Mouse (Mus musculus) lung, adult 2 months (tissue): ENCODE results near the gene Afmid. TPM values are rescaled to one million over a fixed set of nuclear protein-coding genes. Genes with fewer than 3 reads are reported as not detected.

Source experiments
- DNase-seq: peaks from one replicate; pipeline ENCODE4 v3.0.0; 2022
- H3K4me1 ChIP-seq: fragments of 200-500 bp; 2 replicates; pipeline ENCODE4 v1.6.1; 2011; ENCODE audit warnings: low read length; ENCODE audit not compliant: control insufficient read depth, insufficient read depth
- H3K4me3 ChIP-seq: fragments of 200-500 bp; replicated peaks from 2 replicates; pipeline ENCODE3; 2011; ENCODE audit warnings: low read depth, mild to moderate bottlenecking, control low read depth, low read length; ENCODE audit errors: extremely low read depth
- CTCF ChIP-seq: fragments of 200-500 bp; IDR thresholded peaks from 2 replicates; pipeline ENCODE4 v1.5.1; 2011; ENCODE audit warnings: mild to moderate bottlenecking, low read length, control low read depth; ENCODE audit not compliant: insufficient read depth
- POLR2A ChIP-seq: fragments of 200-500 bp; IDR thresholded peaks from 2 replicates; pipeline ENCODE4 v1.6.1; 2011; ENCODE audit warnings: low read depth, mild to moderate bottlenecking, control low read depth, low read length, borderline replicate concordance; ENCODE audit errors: extremely low read depth
- WGBS: fragments of 180-500 bp; shearing (Covaris S2); methylation state at CpG from one replicate; pipeline ENCODE4 v1.1.7; 2018; 5-methylcytosine and 5-hydroxymethylcytosine counted together
- polyA plus RNA-seq: library from polyadenylated mRNA; depleted of rRNA; stranded (reverse); fragments of >200 nt; gene quantifications from 2 replicates; pipeline ENCODE4 v1.2.3, GENCODE M21; 2012

The Afmid gene
- polyA plus RNA-seq, 1 experiment: 6.0 TPM

DNA sequence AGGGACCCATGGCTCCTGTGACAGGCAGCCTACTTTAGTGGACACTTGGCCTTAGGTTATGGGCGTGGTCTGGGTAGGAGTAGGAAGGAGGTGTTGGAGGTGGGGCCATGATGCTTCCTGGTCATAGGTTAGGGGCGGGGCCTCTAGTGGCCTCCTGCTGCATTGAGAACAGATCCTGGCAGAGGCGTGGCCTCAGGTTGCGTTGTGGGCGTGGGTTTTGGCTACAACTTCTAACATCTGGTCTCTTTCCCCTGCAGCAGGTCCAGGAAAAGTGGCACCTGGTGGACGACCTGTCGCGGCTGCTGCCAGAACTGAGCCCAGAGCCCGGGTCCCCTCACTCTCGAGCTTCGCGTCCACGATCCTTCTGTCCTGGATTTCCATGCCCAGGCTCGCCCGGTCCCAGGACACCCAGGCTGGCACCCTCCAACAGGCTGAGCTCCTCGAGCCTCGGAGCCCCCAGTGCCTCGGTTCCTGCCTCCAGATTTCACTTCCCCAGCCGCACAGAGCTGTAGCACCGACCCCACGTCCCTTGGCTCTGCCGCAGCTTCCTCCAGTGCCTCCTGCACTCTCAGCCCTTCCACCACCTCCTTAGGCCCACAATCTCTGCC lies 33.3 kb upstream of the Afmid start:
- Histone ChIP-seq H3K4me1 (peaks cover 3% of the 10 kb centered on the region; the same call in 1 of the 2 replicates), H3K4me3 (peak overlapping the region; percentile 8)
- peak; percentile 75 for DNase-seq
- TF ChIP-seq CTCF (no peak), POLR2A (no peak)
- WGBS: 34% methylated on average over 22 of the region's 22 CpGs

DNA sequence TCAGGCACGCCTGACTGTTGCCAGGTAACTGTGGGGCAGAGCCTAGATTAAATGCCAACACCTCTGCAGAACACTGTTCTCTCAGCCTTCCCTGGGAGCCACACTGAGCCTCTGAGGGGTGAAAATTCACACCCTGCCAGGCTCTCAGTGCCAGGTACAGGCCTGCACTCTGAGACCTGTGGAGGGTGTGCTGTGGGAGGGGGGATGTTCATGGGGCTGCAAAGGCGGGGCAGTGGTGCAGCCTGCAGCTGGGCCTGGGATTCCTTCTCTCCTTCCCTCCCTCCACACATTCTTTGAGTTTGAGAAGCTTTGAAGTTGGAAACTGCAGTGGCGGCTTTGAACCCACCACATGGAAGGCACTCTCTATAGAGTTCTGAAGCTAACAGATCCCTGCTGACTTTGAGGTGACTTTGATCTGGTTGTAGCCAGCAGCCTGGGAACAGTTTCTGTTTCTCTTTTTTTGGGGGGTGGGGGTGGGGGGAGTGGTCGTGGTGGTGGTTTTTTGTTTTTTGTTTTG lies 31.6 kb upstream of the Afmid start:
- DNase-seq: no peak
- TF ChIP-seq POLR2A (no peak), CTCF (no peak)
- Histone ChIP-seq H3K4me3 (no peak overlapping the region), H3K4me1 (peaks cover 3% of the 10 kb centered on the region; the same call in 1 of the 2 replicates)
- 82% methylated on average over 4 of the region's 4 CpGs for WGBS

DNA sequence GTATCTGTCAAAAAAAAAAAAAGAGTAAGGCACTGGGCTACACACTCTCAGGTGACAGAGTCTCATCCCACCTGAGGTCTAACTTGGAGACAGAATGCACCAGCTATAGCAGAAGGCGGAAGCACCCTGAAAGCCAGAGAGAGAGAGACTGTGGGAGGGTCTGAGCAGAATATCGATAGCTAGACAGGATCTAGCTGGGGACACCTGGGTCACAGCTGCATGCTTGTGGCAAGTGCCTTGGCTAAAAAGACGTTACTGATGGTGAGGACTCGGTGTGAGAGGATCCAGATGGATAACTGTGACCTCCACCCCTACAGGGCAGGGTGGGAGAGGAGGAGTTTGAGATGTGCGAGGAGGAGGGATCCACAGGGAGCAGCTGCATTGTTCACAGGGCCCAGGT lies 28.8 kb upstream of the Afmid start:
- H3K4me1 ChIP-seq: no peaks in the 10 kb centered on the region
- H3K4me3 ChIP-seq: no peak overlapping the region
- 54% methylated on average over 5 of the region's 5 CpGs for WGBS
- TF ChIP-seq CTCF (no peak), POLR2A (no peak)
- DNase-seq: no peak

DNA sequence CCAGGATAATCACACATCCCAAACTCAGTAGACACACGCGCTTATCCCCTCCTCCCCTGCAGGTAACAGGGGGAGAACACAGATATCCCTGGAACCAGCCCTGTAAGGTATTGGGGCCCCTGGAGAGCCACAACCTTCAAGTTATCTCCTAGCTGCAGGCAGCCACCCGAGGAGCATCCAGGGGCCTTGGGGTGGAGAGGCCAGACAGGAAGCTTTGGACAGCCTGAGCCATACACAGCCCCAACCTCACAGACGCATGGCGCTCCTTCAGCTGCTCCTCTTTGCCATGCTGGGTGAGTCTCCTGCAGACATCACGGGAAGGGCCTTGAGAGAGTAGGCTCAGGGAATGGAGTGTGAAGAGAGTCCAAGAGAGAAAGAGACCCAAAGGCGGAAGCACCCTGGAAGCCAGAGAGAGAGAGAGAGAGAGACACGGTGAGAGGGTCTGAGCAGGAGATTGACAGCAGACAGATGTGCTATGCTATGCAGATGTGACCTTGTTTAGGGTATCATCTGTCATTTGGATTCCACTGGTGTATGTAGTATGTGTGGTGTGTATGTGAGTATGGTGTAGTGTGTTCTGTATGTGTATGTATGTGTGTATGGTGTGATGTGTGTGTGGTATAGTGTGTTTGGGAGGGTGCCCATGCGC lies 28.1 kb upstream of the Afmid start, which contains the start of gene 6030468B19Rik:
Gene 6030468B19Rik, plus strand, starts transcription at position 150 of the 649 bp plus-strand sequence.
- 68% methylated on average over 9 of the region's 9 CpGs for WGBS
- H3K4me3 ChIP-seq: no peak within 1 kb of the TSS
- TF ChIP-seq CTCF (no peak), POLR2A (no peak)

DNA sequence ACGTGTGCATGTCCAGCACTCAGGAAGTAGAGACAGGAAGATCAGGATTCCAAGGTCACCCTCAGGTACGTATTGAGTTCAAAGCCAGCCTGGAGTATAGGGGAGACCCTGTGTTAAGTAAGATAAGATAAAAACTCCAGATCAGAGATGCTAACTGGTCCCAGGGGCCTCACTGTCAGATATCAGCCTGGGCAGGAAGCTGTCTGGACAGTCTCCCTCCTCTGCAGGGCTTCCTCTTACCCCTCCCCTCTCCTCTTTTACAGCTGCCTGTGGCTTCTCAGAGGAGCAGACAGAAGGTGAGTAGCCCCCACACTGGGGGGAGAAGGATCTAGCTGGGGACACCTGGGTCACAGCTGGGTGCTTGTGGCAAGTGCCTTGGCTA lies 27.6 kb upstream of the Afmid start:
- Histone ChIP-seq H3K4me1 (no peaks in the 10 kb centered on the region), H3K4me3 (no peak overlapping the region)
- TF ChIP-seq CTCF (no peak), POLR2A (no peak)
- 22% methylated on average over 2 of the region's 2 CpGs for WGBS
- DNase-seq: no peak

More for the DNA sequence above, 28.1 kb upstream of the Afmid start, which contains the start of gene 6030468B19Rik:
- no peak for DNase-seq
- no peaks in the 10 kb centered on the region for H3K4me1 ChIP-seq

DNA sequence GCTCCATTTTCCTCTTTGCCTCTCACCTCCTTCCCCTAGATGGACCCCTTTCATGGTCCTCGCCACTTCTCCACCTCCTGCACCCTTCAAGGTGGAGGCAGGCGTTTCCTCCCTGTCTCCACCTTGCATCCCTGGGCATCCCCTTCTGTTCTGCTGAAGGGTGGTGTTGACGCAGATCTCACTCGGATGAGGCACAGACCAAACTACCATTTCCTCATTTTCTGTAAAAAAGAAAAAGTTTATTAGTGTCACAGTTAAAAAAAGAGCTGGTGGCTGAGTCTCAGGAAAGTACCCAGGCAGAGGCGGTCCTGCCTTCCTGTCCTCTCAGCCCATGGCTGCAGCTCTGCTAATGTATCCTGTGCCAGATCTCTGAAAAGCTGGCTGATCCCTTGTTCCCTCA lies 26.6 kb upstream of the Afmid start:
- H3K4me3 ChIP-seq: no peak overlapping the region
- TF ChIP-seq POLR2A: no peak
- TF ChIP-seq CTCF: no peak
- 46% methylated on average over 5 of the region's 5 CpGs for WGBS
- H3K4me1 ChIP-seq: no peaks in the 10 kb centered on the region
- DNase-seq: no peak

DNA sequence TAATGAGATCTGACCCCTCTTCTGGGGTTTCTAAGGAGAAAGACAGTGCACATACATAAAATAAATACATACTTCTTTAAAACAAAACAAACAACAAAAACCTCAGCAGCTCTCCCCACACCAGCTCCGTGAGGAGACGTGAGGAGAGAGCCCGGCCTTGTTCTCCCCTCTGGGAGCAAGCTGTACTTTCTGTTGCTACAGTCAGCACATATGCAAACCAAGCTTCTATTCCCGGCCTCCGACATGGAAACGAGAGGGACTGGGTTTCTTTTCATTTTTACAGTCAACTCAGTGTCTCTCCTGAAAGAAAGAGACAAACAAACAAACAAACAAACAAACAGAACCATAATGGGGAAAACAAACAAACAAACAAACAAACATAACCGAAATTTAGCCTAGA lies 25.7 kb upstream of the Afmid start:
- Histone ChIP-seq H3K4me1 (no peaks in the 10 kb centered on the region), H3K4me3 (no peak overlapping the region)
- DNase-seq: no peak
- WGBS: 87% methylated on average over 7 of the region's 7 CpGs
- TF ChIP-seq POLR2A: no peak
- TF ChIP-seq CTCF: no peak

DNA sequence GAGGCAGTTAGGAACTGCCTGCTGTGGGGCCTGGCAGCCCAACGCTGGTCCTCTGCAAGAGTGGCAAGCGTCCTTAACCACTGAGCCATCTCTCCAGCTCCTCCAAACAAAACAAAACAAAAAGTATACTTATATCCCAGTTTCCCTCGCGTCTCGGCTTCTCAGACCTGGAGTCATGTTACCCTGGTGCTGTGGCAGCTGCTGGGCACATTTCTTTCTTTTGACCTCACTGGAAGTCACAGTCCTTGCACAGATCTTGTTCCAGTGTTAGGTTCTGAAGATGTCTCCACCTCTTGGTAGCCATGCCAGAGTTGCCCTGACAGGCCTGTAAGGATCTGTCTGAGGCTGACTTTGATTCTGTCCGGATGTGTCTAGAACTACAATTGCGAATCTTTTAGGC lies 24.1 kb upstream of the Afmid start:
- TF ChIP-seq CTCF: no peak
- no peak for TF ChIP-seq POLR2A
- Histone ChIP-seq H3K4me3 (no peak overlapping the region), H3K4me1 (no peaks in the 10 kb centered on the region)
- no peak for DNase-seq
- 77% methylated on average over 7 of the region's 7 CpGs for WGBS

DNA sequence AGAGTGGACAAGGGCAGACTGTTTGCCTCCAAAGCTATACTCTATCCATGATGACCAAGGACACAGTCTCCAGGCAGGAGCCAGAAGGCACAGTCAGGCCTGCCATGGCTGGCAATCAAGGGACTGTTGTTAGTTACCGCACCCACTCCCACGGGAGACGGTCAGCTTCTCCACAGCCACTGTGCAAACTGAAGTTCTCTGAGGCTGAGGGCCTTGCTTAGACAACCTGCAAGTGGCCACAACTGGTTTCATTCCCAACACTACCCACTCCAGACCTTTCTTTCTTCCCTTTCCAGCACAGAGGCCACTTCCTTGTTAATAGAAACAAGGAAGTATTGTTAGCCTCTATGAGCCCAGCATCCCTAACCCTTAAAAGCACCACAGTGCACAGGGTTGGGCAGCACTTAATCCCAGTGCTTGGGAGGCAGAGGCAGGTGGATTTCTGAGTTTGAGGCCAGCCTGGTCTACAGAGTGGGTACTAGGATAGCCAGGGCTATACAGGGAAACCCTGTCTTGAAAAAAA lies 22.5 kb upstream of the Afmid start:
- WGBS: 71% methylated on average over 3 of the region's 3 CpGs
- no peaks in the 10 kb centered on the region for H3K4me1 ChIP-seq
- no peak for TF ChIP-seq CTCF
- no peak for TF ChIP-seq POLR2A
- H3K4me3 ChIP-seq: no peak overlapping the region
- DNase-seq: no peak
